Mouse (Mus musculus): ENCODE measurements at regions not wholly inside any gene's neighbourhood (a gene's known extent, or its start where the extent isn't known, plus 50 kb on each side); places are given as distances from the start of the nearest gene placed in this dataset.

GRCm38 (mm10) chr8:103007284-103007984 is 222.0 kb upstream of the Cdh11 start:
- ATAC-seq (ENCODE audit: insufficient read depth, low read depth) (no peak), DNase-seq (ENCODE audit: low spot score) (no peak)
- H3K4me2 ChIP-seq (ENCODE audit: low read depth, low read length), result no peak overlapping the region
- no peak overlapping the region for H3K9ac ChIP-seq (replicated peaks; ENCODE audit: low read depth, low read length)
- H3K27me3 ChIP-seq (ENCODE audit: control insufficient read depth, insufficient read depth, low read length), result no peaks in the 10 kb centered on the region
- H3K9me3 ChIP-seq (replicated peaks; ENCODE audit: control insufficient read depth, low read length), result no peaks in the 10 kb centered on the region
- TF ChIP-seq CTCF (IDR thresholded peaks at IDR 0.05; ENCODE audit: low read depth), result no peak
- no peak for TF ChIP-seq EP300 (IDR thresholded peaks at IDR 0.05; ENCODE audit: low read depth)
- no peaks in the 10 kb centered on the region for H3K4me1 ChIP-seq (ENCODE audit: control insufficient read depth, insufficient read depth)
- no peak overlapping the region for H3K27ac ChIP-seq (ENCODE audit: low read depth)
- 65% methylated on average over 2 of the region's 2 CpGs for WGBS
- H3K36me3 ChIP-seq (replicated peaks; ENCODE audit: control insufficient read depth, insufficient read depth, low read length), result no peaks in the 10 kb centered on the region
- no peak overlapping the region for H3K4me3 ChIP-seq (ENCODE audit: low read depth, low read length)

- no peak for DNase-seq (ENCODE audit: low spot score)
- H3K4me2 ChIP-seq (ENCODE audit: low read depth, low read length), result no peak overlapping the region
- no peak overlapping the region for H3K27ac ChIP-seq (ENCODE audit: low read depth)
- TF ChIP-seq EP300 (IDR thresholded peaks at IDR 0.05; ENCODE audit: low read depth) (no peak), CTCF (IDR thresholded peaks at IDR 0.05; ENCODE audit: low read depth) (no peak)
- no peaks in the 10 kb centered on the region for H3K4me1 ChIP-seq (ENCODE audit: control insufficient read depth, insufficient read depth)
- ATAC-seq (ENCODE audit: insufficient read depth, low read depth), result no peak
- WGBS, result 58% methylated on average over 4 of the region's 4 CpGs
- H3K4me3 ChIP-seq (ENCODE audit: low read depth, low read length), result no peak overlapping the region
- H3K27me3 ChIP-seq (ENCODE audit: control insufficient read depth, insufficient read depth, low read length), result no peaks in the 10 kb centered on the region
- no peaks in the 10 kb centered on the region for H3K36me3 ChIP-seq (replicated peaks; ENCODE audit: control insufficient read depth, insufficient read depth, low read length)
- H3K9me3 ChIP-seq (replicated peaks; ENCODE audit: control insufficient read depth, low read length), result no peaks in the 10 kb centered on the region
- H3K9ac ChIP-seq (replicated peaks; ENCODE audit: low read depth, low read length), result no peak overlapping the region
Observed at GRCm38 (mm10) chr8:103019121-103019520, 233.7 kb upstream of the Cdh11 start.

DNA sequence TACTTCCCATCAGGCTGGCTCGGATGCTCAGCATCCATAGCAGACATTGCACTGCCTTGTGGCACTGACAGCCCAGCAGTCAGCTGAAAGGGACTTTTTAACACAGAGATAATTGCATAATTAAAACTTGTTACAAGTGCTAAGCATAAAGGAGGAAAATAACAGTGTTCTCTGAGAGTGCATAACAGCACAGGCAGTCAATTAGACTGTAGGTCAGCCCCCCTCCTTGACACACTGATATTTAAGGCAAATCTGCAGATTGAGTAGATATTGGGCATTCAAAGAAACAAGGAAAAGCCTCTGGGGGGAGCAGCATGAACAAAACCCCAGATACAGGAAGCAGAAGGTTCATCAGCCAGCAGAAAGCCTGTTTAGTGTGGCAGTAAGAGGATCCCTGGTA is 237.8 kb upstream of the Cdh11 start:
- no peaks in the 10 kb centered on the region for H3K9me3 ChIP-seq (replicated peaks; ENCODE audit: control insufficient read depth, low read length)
- ATAC-seq (ENCODE audit: insufficient read depth, low read depth) (no peak), DNase-seq (ENCODE audit: low spot score) (no peak)
- H3K4me1 ChIP-seq (ENCODE audit: control insufficient read depth, insufficient read depth), result no peaks in the 10 kb centered on the region
- H3K4me2 ChIP-seq (ENCODE audit: low read depth, low read length), result no peak overlapping the region
- H3K4me3 ChIP-seq (ENCODE audit: low read depth, low read length), result no peak overlapping the region
- H3K36me3 ChIP-seq (replicated peaks; ENCODE audit: control insufficient read depth, insufficient read depth, low read length), result no peaks in the 10 kb centered on the region
- H3K27me3 ChIP-seq (ENCODE audit: control insufficient read depth, insufficient read depth, low read length), result no peaks in the 10 kb centered on the region
- no peak overlapping the region for H3K9ac ChIP-seq (replicated peaks; ENCODE audit: low read depth, low read length)
- TF ChIP-seq CTCF (IDR thresholded peaks at IDR 0.05; ENCODE audit: low read depth) (no peak), EP300 (IDR thresholded peaks at IDR 0.05; ENCODE audit: low read depth) (no peak)
- no peak overlapping the region for H3K27ac ChIP-seq (ENCODE audit: low read depth)
- WGBS, result 50% methylated on average over 1 of the region's 1 CpGs

DNA sequence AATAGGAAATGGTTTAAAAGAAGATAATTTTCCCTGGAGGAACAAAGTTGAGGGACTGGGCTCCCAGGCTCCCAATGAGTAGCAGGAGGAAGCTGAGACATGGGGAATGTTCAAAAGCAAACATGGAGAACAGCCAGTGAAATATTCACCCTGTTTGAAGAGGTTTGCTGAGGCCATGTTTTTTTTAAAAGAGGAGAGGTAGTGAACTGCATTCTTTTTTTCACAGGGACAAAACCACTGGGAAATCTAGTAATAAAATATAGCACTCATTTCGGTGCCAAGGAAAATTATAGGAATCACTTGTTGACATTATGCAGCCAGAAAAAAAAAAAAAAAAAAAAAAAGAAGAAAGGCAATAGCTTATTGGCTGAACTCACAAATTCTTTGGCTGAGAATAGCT is 246.3 kb upstream of the Cdh11 start:
- Histone ChIP-seq H3K36me3 (replicated peaks; ENCODE audit: control insufficient read depth, insufficient read depth, low read length) (no peaks in the 10 kb centered on the region), H3K9ac (replicated peaks; ENCODE audit: low read depth, low read length) (no peak overlapping the region), H3K27ac (ENCODE audit: low read depth) (no peak overlapping the region), H3K4me3 (ENCODE audit: low read depth, low read length) (no peak overlapping the region), H3K27me3 (ENCODE audit: control insufficient read depth, insufficient read depth, low read length) (no peaks in the 10 kb centered on the region), H3K4me1 (ENCODE audit: control insufficient read depth, insufficient read depth) (no peaks in the 10 kb centered on the region), H3K9me3 (replicated peaks; ENCODE audit: control insufficient read depth, low read length) (no peaks in the 10 kb centered on the region), H3K4me2 (ENCODE audit: low read depth, low read length) (no peak overlapping the region)
- DNase-seq (ENCODE audit: low spot score) (no peak), ATAC-seq (ENCODE audit: insufficient read depth, low read depth) (no peak)
- WGBS, result 48% methylated on average over 1 of the region's 1 CpGs
- TF ChIP-seq EP300 (IDR thresholded peaks at IDR 0.05; ENCODE audit: low read depth) (no peak), CTCF (IDR thresholded peaks at IDR 0.05; ENCODE audit: low read depth) (no peak)

GRCm38 (mm10) chr8:103033956-103034355 is 248.5 kb upstream of the Cdh11 start:
- no peak for ATAC-seq (ENCODE audit: insufficient read depth, low read depth)
- Histone ChIP-seq H3K36me3 (replicated peaks; ENCODE audit: control insufficient read depth, insufficient read depth, low read length) (no peaks in the 10 kb centered on the region), H3K27ac (ENCODE audit: low read depth) (no peak overlapping the region), H3K4me3 (ENCODE audit: low read depth, low read length) (no peak overlapping the region), H3K9me3 (replicated peaks; ENCODE audit: control insufficient read depth, low read length) (no peaks in the 10 kb centered on the region), H3K27me3 (ENCODE audit: control insufficient read depth, insufficient read depth, low read length) (no peaks in the 10 kb centered on the region), H3K4me1 (ENCODE audit: control insufficient read depth, insufficient read depth) (no peaks in the 10 kb centered on the region), H3K9ac (replicated peaks; ENCODE audit: low read depth, low read length) (no peak overlapping the region), H3K4me2 (ENCODE audit: low read depth, low read length) (no peak overlapping the region)
- 68% methylated on average over 3 of the region's 3 CpGs for WGBS
- no peak for DNase-seq (ENCODE audit: low spot score)
- no peak for TF ChIP-seq CTCF (IDR thresholded peaks at IDR 0.05; ENCODE audit: low read depth)
- no peak for TF ChIP-seq EP300 (IDR thresholded peaks at IDR 0.05; ENCODE audit: low read depth)

GRCm38 (mm10) chr8:103072079-103072635 is 286.7 kb upstream of the Cdh11 start:
- H3K4me3 ChIP-seq (ENCODE audit: low read depth, low read length), result no peak overlapping the region
- TF ChIP-seq CTCF (IDR thresholded peaks at IDR 0.05; ENCODE audit: low read depth), result no peak
- TF ChIP-seq EP300 (IDR thresholded peaks at IDR 0.05; ENCODE audit: low read depth), result no peak
- no peaks in the 10 kb centered on the region for H3K4me1 ChIP-seq (ENCODE audit: control insufficient read depth, insufficient read depth)
- 77% methylated on average over 5 of the region's 5 CpGs for WGBS
- H3K9me3 ChIP-seq (replicated peaks; ENCODE audit: control insufficient read depth, low read length), result no peaks in the 10 kb centered on the region
- no peak overlapping the region for H3K4me2 ChIP-seq (ENCODE audit: low read depth, low read length)
- no peak overlapping the region for H3K27ac ChIP-seq (ENCODE audit: low read depth)
- no peaks in the 10 kb centered on the region for H3K36me3 ChIP-seq (replicated peaks; ENCODE audit: control insufficient read depth, insufficient read depth, low read length)
- no peak overlapping the region for H3K9ac ChIP-seq (replicated peaks; ENCODE audit: low read depth, low read length)
- no peak for DNase-seq (ENCODE audit: low spot score)
- no peak for ATAC-seq (ENCODE audit: insufficient read depth, low read depth)
- no peaks in the 10 kb centered on the region for H3K27me3 ChIP-seq (ENCODE audit: control insufficient read depth, insufficient read depth, low read length)
